Mouse (Mus musculus) spleen, adult 2 months (tissue): Measurements from ENCODE around the gene Espn.

Experiments
- CTCF ChIP-seq: fragments of 200-500 bp; IDR thresholded peaks from 2 replicates; pipeline ENCODE4 v1.5.1; 2011; ENCODE audit warnings: mild to moderate bottlenecking, inconsistent platforms; ENCODE audit not compliant: insufficient read depth, insufficient read length, insufficient replicate concordance; ENCODE audit errors: extremely low read depth
- POLR2A ChIP-seq: fragments of 200-500 bp; IDR thresholded peaks from 2 replicates; pipeline ENCODE4 v1.6.1; 2011; ENCODE audit warnings: low read depth, low read length, inconsistent platforms

GRCm38 (mm10) chr4:152106746-152107145, 45.4 kb downstream of the Espn start:
- TF ChIP-seq CTCF (no peak), POLR2A (no peak)
